Mouse (Mus musculus): ENCODE results near the gene Mvk.
A peak's percentile ranks its signal among the peaks of the same experiment; 100 is the strongest.

Mvk gene

DNA sequence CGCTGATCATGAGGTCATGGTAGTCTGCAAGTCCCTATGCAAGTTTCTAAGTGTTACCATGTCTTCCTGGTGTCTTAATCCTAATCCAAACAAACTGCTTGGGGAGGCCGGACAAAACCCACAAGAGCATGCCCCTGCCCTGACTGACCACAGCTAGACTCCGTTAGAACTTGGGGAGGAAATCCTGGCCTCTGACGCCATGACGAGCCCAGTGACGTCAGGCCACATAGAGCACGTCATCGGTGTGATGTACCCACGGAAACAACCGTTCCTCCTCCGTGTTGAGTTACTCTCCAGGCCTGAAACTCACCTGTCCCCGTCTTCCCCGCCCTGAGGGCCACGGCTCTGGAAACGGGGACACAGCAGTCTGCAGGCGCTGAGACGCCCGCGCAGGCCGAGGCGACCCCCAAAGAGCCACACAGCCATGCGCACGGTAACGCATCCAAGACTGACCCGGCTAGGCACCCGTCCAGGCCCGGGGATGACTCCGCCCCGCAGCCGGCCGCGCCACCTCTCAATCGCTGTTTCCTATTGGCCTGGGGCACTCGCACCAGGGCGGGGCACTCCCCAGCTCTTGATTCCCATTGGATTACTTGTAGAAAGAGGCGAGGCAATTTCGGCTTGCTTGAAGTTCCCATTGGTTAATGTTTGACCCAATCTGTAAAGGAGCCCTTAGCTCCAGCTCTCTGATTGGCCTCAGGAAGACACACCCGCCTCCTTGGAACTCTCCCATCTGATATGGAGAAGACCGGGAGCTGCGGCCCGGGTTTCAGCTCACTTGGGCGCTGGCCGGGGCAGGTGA, at the start of gene Mvk, which contains the start of gene Mmab:
Mvk (plus strand) TSS at position 704 of the 802 bp plus-strand sequence.
Mmab (minus strand) TSS at position 495 of the 802 bp plus-strand sequence.
- peak; percentile 93 for DNase-seq (ENCODE audit: low read depth, low spot score)

DNA sequence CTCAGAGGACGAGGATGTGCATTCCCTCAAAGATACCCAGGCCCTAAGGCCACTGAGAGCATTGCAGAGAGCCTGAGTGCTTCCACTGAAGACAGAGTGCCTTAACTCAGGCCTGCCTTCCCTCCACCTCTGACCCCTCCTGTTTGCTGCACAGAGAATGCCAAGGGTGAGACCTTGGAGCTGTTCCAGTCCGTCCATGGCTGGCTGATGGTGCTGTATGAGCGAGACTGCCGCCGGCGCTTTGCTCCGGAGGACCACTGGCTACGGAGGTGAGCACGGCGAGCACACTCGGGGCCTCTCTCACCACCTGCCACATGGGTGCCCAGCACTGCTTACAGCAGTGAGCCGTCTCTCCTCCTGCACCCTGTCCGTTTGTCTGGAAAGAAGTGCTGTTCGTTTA, 37.5 kb upstream of the Mvk start:
- DNase-seq (ENCODE audit: low read depth, low spot score) = no peak

DNA sequence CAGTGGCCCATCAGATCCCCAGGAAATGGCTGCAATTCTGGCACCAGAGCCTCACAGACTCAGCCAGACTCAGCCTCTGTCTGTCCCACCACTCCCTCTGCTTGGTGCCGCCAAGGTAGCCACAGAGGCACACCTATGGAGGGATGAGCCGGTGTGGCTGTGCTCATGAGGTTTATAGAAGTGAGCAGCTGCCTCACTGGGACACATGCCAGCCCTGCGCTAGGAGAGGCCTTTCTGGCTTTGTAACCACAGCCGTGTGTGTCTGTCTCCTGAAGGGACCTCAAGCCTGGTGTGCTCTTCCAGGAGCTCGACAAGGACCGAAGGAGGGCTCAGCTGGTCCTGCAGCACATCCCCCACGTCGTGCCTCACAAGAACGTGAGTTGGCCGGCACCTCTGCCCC, 36.8 kb upstream of the Mvk start:
- no peak for DNase-seq (ENCODE audit: low read depth, low spot score)

DNA sequence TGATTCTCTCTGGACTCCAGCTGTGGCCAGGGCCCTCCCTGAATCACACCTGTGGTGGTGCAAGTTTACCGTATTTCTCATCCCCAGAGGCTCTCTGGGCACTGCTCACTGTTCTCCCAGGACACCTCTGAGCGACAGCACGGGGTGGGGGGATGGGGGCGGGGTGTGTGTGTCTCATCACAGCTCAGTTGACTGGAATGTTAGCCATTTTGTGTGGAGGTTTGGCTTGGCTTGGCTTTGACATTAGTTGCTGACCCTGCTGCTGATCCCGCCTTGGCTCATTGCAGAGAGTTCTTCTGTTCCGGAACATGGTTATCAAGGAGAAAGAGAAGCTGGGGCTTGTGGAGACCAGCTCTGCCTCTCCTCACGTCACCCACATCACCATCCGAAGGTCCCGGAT, 36.3 kb upstream of the Mvk start:
- no peak for DNase-seq (ENCODE audit: low read depth, low spot score)

DNA sequence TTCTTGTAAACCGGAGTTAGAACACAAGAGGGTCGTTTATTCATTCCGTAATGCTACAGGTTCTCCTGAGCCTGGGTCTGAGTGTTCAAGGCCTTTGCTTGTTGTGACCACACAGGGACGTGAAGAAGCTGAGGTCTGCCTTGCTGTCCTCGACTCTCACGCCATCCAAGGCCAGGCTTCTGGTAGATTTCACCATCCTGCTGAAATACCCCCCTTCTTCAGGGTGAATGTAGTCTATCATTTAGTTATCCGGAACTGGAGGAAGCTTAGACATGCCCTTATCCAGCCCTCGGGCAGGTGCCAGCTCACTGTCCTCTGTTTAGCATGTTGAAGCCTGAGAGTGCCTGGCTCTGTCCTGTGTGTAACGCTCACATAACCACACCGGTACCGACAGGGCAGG, 35.2 kb upstream of the Mvk start:
- no peak for DNase-seq (ENCODE audit: low read depth, low spot score)

DNA sequence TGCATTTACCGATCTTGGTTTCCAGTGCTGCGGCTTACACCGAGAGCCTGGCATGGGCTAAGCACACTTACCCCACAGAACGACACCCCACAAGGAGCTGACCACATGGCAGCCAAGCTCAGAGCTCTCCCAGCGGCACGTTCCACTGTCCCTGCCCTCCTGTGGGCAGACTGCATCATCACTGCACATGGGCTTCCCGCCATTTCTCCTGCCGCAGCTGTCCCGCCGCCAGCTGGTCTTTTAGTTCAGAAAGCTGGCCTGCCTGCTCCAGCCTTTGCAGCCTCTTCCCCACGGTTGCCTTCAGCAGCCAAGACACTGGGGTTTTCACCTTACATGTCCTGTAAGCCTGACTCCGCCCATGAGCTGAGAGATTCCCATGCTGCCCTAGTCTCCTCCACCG, 33.6 kb upstream of the Mvk start:
- no peak for DNase-seq (ENCODE audit: low read depth, low spot score)

DNA sequence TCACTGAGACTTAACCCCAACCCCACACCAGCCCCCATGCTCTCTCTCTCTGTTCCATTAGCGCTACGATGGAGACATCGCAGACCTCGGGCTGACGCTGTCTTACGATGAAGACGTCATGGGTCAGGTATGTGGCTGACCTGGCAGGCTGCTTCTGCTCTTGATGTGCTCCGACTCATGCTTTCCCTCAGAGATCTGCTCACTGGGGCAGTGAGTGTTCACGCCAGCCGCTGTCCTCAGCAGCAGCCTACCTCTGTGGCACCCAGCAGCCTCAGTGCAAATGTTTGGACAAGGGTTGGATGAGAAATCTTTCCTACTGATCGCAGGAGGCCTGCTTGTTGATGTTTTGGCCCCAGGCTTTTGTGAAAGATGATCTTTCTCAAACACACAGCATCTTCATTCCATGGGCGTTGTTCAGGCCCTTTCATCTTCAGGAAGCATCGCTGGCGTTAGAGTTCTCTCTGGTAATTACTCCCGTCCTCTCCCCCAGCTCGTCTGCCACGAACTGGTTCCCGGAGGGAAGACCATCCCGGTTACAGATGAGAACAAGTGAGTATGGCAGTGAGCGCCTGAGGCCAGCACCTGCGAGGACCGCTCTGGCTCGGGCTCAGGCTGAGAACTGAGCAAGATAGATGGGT, 31.6 kb upstream of the Mvk start:
- no peak for DNase-seq (ENCODE audit: low read depth, low spot score)

DNA sequence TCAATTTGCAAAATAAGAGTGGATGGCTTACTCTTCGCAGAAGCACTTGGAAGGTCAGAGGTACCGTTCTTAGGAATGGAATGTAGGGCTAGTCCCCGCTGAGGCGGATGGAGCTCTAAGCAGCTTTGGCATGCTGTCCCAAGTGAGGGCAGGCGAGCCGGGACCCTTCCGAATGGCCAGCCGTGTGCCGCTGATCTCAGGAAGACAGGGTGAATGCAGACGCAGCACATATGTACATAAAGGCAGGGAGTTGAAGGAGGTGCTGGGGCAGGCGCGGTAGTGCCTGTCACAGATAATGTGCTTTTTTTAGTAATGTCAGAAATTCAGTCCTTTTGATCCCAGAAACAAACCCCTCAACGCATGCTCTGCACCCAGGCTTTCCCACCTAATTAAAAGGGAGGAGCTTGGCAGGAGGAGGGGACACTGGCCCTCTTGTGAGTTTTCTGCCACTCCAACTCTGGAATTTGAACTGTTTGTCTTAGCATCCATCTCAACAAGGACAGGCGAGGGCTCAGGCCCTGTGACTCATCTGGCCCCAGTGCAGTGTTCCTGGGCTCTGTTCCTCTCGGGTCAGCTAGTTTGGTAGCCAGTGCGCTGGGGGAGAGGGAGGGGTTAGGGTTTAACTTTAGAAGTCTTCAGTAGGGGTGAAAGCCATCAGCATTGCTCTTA, 30.9 kb upstream of the Mvk start:
- DNase-seq (ENCODE audit: low read depth, low spot score) = no peak

- no peak for DNase-seq (ENCODE audit: low read depth, low spot score)
Measured at GRCm38 (mm10) chr5:114415606-114416005, 28.5 kb upstream of the Mvk start.

DNA sequence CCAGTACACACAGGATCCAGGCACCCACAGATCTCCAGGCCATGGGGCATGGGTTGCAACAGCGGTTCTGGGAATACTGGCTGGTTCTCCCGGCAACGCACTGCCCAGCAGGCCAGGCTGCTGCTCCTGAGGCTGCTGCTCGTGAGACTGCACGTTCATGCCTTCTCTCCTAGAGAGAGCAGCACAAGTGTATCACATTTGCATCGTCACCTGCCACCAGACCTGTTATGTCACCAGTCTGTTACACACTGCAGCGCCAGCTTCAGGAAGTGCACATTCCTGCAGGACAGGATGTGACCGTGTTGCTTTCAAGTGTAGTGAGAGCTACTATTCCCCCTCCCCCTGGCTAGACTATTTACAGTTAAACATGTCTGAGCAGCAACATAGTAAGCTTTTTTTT, 27.2 kb upstream of the Mvk start:
- no peak for DNase-seq (ENCODE audit: low read depth, low spot score)

DNA sequence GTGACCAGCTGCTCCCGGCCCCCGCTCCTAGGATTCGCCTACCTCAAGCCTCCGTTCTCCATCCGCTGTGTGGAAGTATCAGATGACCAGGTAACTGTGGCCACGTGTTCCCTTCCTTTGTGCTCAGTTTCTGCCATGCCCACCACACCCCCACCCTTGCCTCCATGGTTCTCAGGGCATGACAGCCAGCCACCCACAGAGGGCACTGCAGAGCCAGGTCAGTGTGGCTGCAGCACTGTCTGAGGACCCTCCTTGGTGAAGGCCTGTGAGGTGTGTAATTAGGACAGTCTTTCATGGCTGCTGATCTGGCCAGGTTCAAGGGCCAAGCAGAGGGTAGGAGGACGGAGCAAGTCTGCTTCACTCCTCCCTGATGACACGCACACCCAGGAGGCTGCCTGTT, 25.5 kb upstream of the Mvk start:
- no peak for DNase-seq (ENCODE audit: low read depth, low spot score)

- no peak for DNase-seq (ENCODE audit: low read depth, low spot score)
Measured at GRCm38 (mm10) chr5:114421561-114422298, 22.3 kb upstream of the Mvk start.

DNA sequence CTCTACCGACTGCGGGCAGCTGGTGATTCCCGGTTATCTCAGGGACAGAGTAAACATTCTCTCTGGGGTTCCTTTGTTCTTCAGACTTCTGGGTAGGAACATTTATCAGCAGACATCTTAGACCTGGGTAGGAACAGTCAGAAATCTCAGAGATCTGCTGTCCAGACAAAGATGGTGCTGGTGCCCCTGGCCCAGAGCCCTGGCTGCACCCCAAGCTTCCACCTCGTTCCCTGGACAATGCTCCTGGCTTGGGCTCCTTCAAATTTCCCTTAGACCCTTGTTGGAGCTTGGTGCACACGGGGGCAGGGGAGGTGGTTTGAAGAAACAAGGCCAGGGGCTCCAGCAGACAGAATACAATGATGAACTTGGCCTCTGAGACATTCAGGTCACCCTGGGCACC, 21.5 kb upstream of the Mvk start:
- no peak for DNase-seq (ENCODE audit: low read depth, low spot score)

DNA sequence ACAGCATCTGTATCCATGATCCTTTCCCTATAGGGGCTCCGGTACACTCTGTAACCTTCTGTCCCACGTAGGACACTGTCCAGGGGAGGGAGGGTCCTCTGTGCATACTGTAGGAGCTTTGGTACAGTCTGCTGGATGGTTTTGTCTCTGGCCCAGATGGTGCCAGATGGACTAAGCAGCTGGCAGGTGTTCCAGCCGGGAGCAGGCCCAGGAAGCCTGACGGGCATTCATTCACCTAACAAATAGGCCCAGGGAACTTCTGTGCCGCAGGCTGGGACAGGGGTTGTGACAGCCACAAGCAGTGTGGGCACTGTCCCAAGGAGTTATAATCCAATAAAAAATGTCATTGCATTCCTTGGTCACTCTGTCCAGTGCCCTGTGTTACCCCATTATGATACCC, 20.1 kb upstream of the Mvk start:
- DNase-seq (ENCODE audit: low read depth, low spot score) = no peak

GRCm38 (mm10) chr5:114426732-114427131, 17.3 kb upstream of the Mvk start:
- DNase-seq (ENCODE audit: low read depth, low spot score) = no peak

DNA sequence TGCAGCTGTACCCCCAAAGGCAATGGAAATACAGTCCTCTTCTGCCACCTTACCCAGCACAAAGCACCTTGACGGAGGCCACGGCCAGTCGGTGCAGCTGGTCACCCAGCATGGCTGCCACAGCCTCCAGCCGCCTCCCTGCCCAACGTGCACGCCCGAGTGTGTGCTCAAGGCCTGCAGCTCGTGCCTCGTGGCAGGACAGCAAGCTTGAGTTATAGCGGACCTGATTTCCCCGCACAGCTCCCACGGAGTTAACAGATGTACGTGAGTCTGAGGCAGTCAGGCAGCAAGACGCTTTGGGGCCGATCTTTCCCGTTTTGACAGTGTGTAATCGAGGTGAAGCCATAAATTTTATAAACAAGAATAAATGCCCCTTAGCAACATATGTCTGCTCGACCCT, 15.4 kb upstream of the Mvk start:
- no peak for DNase-seq (ENCODE audit: low read depth, low spot score)

DNA sequence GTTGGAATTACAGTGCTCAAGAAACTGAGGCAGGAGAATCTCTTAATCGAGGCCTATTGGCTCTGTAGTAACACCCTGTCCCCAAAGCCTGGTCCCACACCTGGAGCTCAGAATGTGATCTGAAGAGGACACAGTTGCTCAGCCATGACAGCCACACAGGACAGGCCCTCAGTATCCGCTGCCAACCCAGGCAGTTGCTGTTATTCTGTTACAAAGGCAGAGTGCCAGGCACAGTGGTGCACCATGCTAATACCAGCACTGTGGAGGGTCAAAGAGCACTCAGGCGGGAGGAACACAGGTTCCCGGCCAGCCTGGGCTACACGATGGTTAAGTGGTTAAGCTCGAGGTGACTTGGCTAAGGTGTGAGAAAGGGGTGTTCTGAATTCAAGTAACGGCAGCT, 14.3 kb upstream of the Mvk start:
- no peak for DNase-seq (ENCODE audit: low read depth, low spot score)

DNA sequence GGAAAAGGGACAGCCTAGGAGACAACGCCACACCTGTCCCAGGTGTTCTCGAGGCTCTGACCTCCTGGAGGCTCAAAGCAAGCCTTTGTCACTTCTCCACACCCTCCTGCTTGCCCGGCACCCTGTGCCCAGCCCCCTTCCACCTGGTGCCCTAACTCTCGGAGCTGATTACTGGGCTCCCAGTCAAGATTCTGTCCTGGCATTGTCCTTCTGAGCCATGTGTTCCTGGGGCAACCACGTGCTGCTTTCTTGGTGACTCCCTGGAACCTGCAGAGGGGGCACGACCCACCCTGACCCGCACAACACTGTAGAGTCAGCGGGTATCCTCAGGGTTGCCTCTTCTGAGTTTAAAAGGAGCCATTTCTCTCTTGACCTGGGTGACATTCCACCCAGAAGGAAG, 9.7 kb upstream of the Mvk start:
- DNase-seq (ENCODE audit: low read depth, low spot score) = no peak

DNA sequence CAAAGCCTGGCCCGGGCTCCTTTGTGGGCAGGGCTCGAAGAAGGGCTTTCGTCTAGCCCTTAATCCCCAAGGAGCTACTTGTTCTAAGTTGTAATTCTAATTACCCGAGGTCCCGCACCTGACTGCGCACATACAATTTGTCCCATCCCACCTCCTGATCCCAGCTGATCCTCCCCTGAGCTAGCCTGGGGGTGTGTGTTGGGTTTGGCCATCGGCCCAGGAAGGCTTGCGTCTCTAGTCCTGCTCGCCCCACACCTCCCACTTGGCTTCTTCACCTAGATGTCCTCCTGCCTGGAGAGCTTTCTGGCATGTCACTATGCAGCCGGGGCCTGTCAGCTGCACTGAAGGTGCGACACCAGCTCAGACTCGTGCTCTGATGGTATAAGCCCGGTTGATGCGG, 8.5 kb upstream of the Mvk start:
- DNase-seq (ENCODE audit: low read depth, low spot score) = no peak

- no peak for DNase-seq (ENCODE audit: low read depth, low spot score)
Measured at GRCm38 (mm10) chr5:114444368-114444692, 261 bp downstream of the Mvk start.

GRCm38 (mm10) chr5:114449011-114449410, 4.9 kb downstream of the Mvk start:
- no peak for DNase-seq (ENCODE audit: low read depth, low spot score)

DNA sequence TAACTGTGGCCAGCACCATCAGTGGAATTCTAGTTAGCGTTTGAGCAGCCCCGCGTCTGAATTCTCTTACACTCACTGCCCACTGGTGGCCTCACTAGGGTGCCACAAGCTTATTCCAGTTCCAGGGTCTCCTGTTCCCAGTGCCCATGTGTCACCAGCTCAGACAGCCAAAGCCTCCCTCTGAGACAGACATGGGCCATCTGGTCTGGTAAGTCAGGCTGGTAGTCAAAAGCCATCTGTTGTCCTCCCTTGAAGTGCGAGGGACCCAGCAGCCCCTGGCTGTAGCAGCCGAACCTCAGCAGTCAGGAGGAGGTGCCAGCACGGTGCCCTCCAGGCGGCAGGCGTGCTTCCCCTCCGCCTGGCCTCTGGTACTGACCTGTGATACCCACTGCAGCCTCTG, 12.2 kb downstream of the Mvk start:
- no peak for DNase-seq (ENCODE audit: low read depth, low spot score)
